Mouse (Mus musculus): Measurements from ENCODE around the gene Gm4792.

Gm4792 gene

DNA sequence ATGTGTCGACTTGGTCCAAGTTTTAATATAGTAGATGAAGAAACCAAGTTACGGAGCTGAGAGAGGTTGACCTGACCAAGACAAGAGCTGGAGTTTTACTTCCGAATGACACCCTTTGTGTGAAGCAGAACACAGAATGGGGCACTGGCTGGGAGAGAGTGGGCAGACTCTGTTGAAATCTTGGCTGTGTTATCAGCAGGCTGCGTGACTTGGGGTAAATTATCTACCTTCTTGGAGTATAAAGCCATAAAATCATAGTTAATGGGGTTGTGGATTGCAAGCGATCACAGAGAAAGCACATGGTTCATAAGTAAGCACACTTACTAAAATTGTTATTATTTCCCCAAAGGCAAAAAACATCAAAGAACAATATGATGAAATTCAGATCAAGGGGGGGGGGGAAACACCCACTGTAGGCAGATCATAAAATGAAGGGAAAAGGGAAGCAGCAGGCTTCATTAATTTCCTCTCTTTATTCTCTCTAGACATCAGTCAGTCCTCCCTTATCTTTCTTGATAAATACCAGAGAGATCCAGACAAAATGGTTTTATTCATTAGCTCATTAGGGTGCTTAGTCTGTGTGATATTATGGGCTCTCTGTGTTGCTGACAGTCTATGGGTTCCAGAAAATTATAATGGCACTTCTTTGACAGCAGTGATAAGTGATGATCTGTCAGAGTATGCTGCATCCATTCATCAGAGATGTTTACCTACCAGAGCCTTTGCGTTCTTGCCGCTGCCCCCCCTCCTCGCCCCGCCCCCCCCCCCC, 12.2 kb upstream of the Gm4792 start:
- in situ Hi-C loops (cut with MboI; ENCODE audit: low pct_unique_long_range_greater_than_20kb in 1 of 2, low sequenced_read_pairs in 2 of 2, unreplicated experiment in 1 of 2): no loop called here

DNA sequence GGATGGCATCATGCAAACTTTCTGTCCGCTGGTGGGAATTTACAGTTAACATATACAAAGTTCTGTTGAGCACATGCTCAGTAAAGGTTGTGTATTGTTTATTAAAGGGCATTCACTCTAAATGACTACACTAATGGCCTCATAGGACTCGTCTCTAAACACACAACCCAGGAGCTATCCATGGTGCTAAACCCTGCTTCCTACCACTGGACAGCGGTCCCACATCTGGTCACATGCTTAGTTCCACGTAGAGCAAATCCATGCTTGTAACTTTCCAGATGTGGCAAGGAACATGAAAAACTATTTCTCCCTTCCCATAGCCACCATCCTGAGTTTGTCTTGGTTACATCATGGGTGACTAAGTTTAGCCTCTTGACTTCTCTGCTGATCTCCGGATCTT, 7.0 kb upstream of the Gm4792 start:
- in situ Hi-C loops (cut with MboI; ENCODE audit: low pct_unique_long_range_greater_than_20kb in 1 of 2, low sequenced_read_pairs in 2 of 2, unreplicated experiment in 1 of 2): no loop called here

DNA sequence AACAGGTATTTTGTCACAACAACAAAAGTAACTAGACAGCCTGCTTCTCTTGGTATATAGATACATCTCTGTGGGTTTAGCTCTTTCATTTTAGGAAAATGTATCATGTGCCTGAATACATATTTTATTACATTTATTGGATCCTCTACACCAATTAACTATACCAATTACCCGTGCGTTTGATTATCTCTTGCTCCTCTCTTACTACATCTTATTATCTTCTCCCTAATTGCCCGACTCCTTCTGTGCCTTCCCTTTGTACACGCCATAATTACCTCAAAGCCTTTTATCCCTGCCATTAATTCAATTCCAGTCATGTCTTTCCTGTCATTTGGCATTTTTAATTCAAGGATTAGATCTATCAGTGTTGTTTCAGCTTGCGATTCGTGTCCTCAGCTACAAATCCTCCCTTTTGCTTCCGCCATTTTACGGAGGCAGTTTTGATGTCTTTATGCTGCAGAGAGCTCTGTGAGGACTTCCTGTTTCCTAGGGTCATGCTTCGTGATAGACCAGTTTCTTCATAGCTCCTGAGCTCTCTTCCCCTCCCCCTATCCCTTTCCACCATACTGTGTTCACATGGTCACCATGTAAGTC, 5.7 kb upstream of the Gm4792 start:
- in situ Hi-C loops (cut with MboI; ENCODE audit: low pct_unique_long_range_greater_than_20kb in 1 of 2, low sequenced_read_pairs in 2 of 2, unreplicated experiment in 1 of 2): no loop called here

DNA sequence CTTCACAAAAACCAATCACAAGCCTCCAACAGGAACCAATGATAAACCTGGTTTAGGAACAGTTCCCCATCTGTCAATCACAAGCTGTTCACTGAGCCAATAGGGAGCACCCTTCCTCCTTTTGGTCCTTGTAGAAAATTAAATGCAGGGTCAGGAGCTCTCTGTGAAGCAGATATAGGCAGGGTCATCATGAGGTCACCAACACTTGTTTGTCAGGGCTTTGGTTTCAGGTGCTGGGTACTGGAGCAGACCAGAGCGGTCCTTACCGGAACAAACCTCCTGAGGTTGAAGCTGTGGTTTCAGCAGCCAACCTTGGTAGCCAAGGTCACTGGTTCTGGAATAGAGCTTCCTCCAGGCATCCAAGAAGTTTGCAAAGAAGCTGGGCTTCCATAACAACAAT, 798 bp upstream of the Gm4792 start:
- in situ Hi-C loops (cut with MboI; ENCODE audit: low pct_unique_long_range_greater_than_20kb in 1 of 2, low sequenced_read_pairs in 2 of 2, unreplicated experiment in 1 of 2): no loop called here

DNA sequence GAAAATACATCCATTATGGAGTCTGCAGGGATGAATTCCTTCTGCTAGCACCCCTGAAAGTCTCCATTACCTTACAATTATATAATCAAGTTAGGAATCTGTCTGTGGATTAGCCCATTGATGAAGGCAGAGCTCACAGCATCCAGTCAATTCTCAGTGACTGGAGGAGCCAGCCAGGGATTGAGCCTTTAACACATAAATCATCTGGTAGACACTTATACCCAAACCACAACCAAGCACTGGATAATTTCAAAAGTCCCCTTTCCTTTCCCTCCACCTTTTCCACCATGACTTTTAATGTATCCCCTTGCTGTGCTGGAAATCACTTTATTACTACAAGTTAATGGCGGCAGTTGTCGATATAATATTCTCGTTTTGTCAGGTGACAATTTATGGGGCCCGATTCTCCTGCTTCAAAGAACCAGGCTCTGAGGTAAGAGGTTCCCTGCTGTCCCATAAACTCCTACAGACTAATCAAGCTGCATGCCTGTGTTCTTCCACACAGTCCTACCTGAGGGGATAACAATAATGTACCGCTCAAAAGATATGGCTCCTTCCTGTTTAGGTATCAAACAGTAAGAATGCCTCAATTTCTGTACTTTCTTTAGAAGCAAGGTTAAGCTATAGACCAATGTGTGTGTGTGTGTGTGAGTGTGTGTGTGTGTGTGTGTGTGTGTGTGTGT, 2.4 kb downstream of the Gm4792 start:
- in situ Hi-C loops (cut with MboI; ENCODE audit: low pct_unique_long_range_greater_than_20kb in 1 of 2, low sequenced_read_pairs in 2 of 2, unreplicated experiment in 1 of 2): no loop called here

DNA sequence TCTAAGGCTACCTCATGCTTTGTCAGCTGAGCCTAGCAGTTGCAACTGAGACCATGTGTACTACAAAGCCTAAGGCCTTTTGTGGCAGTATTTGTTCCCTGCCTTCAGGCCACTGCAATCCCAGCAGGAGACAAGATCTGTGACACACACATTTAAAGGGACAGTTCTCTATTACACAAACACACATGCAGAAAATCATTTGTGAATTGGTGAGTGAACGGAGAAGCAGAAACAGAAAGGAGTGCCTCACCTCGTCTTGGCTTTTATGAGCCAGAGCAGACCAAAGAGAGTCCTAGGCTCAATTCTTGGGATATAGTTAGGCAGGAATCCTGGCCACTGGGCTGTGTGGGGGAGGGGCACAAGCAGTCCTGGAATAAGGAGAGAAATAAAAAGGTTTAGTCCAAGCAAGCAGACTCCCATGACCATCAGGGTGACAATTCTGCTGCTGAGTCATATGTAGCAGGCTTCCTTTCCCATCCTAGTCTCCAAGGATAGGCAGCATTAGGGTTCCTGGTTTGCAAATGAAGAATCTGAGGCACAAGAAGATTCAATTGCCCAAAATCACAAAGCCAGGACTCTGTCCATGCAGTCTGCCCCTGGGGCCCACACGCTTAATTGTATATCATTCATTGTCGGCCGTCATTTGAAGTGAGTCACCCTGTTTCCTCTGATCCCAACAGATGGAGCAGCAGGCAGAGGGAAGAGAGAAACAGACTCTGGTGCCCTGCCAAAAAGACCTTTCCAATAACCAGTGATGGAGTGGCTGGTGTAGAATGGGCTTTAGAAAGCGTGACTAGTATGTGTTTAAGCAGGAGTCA, 3.4 kb downstream of the Gm4792 start:
- in situ Hi-C loops (cut with MboI; ENCODE audit: low pct_unique_long_range_greater_than_20kb in 1 of 2, low sequenced_read_pairs in 2 of 2, unreplicated experiment in 1 of 2): no loop called here

DNA sequence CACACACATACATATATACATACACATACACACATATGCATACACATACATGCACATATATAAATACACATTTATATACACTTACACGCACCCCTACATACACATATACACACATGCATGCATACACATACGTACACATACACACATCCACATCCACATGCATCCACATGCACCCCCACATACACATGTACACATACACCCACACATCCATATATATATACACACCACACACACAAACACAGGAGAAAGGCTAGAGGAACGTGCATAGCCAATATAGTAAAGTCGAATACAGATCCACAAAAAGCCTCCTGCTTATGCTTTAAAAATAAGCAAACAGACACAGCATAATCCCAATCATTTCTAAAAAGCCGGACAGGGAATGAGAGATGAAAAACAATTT, 4.1 kb downstream of the Gm4792 start:
- in situ Hi-C loops (cut with MboI; ENCODE audit: low pct_unique_long_range_greater_than_20kb in 1 of 2, low sequenced_read_pairs in 2 of 2, unreplicated experiment in 1 of 2): no loop called here

DNA sequence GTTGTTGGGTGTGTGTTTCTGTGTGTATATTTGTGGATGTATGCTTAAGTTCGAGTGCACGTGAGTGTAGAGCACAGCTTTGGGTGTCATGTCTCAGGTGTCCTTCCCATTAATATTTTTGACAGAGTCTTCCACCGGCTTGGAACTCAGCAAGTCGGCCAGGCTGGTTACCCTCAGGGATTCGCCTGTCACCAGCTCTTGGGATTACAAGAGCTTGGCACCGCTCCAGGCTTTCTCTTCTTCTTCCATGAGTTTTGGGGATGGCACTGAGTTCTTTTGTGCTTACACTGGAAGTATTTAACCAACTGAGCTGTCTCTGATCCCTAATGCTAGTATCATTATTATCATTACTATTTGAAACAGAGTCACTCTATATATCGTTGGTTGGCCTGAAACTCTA, 15.7 kb downstream of the Gm4792 start:
- in situ Hi-C loops (cut with MboI; ENCODE audit: low pct_unique_long_range_greater_than_20kb in 1 of 2, low sequenced_read_pairs in 2 of 2, unreplicated experiment in 1 of 2): no loop called here

DNA sequence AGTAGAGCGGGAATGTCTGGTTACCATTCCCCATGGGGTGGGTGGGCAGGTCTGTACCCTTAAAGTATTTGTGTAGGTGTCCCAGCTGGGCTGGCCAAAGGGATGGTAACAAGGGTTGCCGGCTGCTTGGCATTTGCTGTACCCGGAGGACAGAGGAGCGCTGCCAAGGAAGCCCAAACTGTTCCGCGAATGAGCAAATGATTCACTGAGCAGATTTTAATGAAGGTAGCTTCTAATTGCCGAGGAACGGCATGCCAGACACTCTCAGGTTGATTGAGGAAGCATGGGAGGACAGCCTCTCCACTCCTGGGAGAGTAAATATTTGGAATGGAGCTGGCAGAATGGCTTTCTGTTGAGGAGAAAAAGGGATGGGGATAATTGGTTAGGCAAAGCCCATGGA, 16.3 kb downstream of the Gm4792 start:
- in situ Hi-C loops (cut with MboI; ENCODE audit: low pct_unique_long_range_greater_than_20kb in 1 of 2, low sequenced_read_pairs in 2 of 2, unreplicated experiment in 1 of 2): no loop called here

DNA sequence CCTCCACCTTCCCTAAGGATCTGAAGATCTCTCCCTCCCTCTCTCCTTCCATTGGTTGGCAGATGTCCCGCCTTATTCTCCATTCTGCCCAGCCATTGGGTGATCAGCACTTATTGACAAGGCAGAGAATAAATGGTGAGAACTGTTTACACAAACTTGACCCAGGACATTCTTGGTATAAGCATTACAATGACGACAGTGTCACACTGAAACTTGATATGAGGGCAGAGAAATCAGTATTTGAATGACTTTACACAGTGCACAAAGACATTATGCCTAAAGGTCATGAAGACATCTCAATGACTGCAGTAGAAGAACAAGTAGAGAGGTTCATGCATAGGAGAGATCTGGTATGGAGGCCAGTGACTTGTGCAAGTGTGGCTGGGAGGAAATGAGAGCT, 22.0 kb downstream of the Gm4792 start:
- in situ Hi-C loops (cut with MboI; ENCODE audit: low pct_unique_long_range_greater_than_20kb in 1 of 2, low sequenced_read_pairs in 2 of 2, unreplicated experiment in 1 of 2): no loop called here

DNA sequence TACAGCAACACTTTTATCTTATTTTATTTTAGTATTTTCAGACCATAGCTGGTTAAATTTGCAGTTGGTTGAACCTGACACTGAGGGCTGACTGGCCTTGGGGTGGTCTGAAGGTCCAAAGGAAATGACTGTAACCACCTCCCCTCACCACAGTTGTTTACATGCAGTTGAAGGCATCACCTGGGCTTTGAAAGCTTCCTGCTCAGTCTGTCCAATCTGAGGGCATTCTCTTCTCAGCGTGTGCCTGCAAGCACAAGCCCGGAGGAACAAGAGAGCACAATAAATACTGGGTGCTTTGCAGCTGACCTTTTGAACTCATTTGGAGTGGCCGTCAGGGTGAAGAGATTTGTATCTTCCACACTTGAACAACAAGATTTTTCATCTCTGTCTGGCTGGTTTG, 23.2 kb downstream of the Gm4792 start:
- in situ Hi-C loops (cut with MboI; ENCODE audit: low pct_unique_long_range_greater_than_20kb in 1 of 2, low sequenced_read_pairs in 2 of 2, unreplicated experiment in 1 of 2): no loop called here

DNA sequence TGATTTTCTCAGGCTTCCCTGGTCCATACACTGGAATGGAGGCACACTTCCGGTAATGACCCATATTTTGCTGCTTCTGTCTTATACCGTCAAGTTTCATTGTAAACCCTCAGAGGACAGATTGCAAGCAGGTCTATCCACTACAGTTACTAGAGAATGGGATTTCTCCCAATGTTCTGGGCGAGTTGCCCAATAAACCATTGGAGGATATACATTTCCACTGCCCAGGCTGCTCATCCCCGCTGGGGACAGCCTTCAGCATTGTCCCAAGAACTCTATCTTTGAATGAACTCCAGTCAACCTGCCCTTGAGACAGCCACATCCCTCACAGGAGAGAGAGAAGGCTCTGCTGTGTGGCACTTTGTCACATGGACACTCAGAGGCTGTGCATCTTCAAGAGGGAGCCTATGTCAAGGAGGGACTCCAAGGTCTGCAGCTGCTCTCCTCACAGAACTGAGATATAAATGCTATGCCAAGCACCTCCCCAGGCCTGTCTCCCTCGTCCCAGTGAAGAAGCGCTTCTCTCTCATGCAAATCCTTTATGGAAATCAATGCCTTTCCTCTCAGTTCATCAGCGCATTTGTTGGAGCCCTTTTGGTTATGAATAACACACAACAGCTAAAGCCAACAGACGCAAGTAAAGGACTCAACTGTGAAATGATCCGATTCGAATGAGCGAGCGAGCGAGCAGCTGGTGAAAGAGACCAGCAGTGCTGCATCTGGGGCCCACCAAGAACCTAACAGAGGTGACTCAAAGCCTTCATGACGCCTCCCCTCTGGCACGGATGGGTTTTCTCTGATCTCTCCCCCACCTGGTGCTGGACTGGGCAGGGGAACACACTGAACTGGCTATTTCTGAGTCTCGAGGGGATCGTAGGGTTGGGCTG, 32.6 kb downstream of the Gm4792 start:
- in situ Hi-C loops (cut with MboI; ENCODE audit: low pct_unique_long_range_greater_than_20kb in 1 of 2, low sequenced_read_pairs in 2 of 2, unreplicated experiment in 1 of 2): no loop called here

DNA sequence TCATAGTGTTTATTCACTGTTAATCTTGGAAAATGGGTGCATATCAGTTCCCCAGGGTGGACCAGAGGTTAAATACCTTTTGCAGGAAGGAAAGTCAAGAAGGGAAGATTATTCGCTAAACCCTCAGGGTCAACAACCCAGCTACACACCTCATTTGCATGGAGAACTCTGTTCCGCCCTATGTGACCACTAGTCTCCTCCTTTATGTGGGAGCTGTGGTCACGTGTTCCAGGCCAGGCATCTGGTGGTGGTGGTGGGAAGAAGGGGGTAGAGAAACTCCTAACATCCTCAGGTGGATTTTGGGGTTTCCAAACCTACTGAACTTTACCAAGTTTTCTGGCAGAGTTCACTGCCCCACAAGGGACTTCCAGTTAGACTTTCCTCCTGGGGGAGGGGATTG, 35.3 kb downstream of the Gm4792 start:
- in situ Hi-C loops (cut with MboI; ENCODE audit: low pct_unique_long_range_greater_than_20kb in 1 of 2, low sequenced_read_pairs in 2 of 2, unreplicated experiment in 1 of 2): no loop called here

DNA sequence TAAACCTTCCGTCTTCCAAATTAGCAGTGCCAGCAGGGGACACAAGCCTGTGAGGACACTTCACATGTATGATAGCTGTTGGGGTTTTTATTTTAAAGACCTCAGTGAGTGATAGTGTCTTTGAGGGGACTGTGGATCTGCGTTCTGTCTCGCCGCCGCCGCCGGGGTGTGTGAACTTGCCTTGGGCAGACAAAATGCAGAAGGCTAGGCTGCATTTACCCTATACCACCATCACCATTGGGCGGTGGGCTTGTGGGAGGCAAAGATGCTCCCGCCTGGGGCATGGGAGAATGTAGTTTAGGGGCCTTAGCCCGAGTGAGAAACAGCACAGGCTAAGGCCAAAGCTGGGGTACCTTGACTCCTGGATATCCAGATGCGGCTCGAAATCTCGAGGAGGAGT, 35.9 kb downstream of the Gm4792 start:
- in situ Hi-C loops (cut with MboI; ENCODE audit: low pct_unique_long_range_greater_than_20kb in 1 of 2, low sequenced_read_pairs in 2 of 2, unreplicated experiment in 1 of 2): no loop called here

DNA sequence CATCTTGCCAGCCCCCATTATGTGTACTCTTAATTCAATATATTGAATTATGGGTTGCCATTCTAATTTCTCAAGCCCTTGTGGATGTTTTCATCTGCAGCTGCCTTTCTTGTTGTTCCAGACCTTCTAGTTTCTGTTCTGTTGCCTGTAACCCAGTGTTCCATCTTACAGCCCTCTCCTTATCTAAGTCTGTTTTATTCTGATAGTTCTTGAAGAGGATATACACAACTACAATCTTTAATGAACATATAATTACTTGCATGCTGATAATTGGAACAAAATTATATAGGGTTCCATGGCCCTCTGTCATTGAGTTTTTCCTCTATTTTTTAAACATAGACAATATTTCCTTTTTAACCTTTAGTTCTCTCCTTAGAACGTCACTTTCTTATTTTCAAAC, 38.0 kb downstream of the Gm4792 start:
- in situ Hi-C loops (cut with MboI; ENCODE audit: low pct_unique_long_range_greater_than_20kb in 1 of 2, low sequenced_read_pairs in 2 of 2, unreplicated experiment in 1 of 2): no loop called here

DNA sequence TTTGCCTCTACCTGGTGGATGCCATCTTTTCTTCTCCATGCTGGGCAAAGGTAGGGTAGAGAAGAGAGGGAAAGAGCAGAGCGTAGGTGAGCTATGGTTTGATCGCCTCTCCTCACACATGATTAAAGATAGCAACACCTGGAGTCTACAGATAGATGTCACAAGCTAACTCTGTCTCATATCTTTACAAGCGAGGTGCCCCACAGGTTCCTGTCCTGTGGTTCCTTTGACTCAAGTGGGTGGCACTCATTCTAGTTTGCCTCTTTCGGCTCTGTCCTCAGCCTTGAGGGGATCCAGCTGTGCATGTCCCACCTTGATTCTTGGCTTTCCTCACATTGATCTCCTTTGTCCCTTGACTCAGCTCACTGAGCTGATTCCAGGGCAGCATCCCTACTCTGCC, 42.0 kb downstream of the Gm4792 start:
- in situ Hi-C loops (cut with MboI; ENCODE audit: low pct_unique_long_range_greater_than_20kb in 1 of 2, low sequenced_read_pairs in 2 of 2, unreplicated experiment in 1 of 2): no loop called here

DNA sequence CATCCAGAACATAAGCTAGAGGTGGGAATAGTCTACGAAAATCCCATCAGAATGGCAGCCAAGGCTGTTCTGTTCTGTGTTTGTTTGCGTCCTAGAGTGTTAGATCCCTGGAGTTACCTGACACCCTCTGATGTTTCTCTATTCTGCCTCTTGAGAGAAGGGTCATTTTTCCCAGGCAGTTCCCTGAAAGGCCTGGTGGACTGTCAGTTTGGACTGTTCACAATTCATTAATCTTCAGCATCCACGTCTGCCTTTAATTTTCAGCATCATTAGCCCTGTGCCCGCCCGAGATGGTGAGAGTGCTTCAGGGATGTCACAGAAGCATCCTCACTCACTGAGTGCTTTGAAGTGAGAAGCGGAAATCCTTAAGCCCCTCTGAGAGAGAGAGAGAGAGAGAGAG, 42.8 kb downstream of the Gm4792 start:
- in situ Hi-C loops (cut with MboI; ENCODE audit: low pct_unique_long_range_greater_than_20kb in 1 of 2, low sequenced_read_pairs in 2 of 2, unreplicated experiment in 1 of 2): no loop called here

DNA sequence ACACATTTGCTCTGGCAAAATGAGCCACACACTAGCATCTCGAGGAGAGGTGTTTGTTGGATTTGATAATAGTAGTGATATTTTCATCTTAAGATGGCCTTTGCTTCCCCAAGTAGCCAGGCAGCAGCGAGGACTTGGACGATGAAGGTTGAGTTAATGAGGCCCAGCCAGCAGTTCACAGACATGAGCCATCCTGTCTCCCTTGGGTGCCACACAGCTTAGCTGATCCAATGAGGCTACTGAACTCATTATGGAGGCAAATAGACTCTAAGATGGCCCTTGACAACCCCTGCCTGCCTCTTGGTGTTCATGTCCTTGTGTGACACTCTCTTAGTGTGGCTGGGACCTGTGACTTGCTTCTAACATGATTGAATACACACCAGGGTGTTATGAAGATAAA, 43.7 kb downstream of the Gm4792 start:
- in situ Hi-C loops (cut with MboI; ENCODE audit: low pct_unique_long_range_greater_than_20kb in 1 of 2, low sequenced_read_pairs in 2 of 2, unreplicated experiment in 1 of 2): no loop called here
